Mouse (Mus musculus): ENCODE measurements around the gene Neto2. TPM values are rescaled to one million over a fixed set of nuclear protein-coding genes. Genes with fewer than 3 reads are reported as not detected.

Gene Neto2
- polyA plus RNA-seq, 1 experiment: 37.8 TPM

- WGBS: 39% methylated on average over 8 of the region's 8 CpGs
- no peak overlapping the region for H3K27ac ChIP-seq (ENCODE audit: insufficient read depth, low read length)
- H3K4me3 ChIP-seq (replicated peaks; ENCODE audit: insufficient read depth, low read depth, low read length): no peak overlapping the region
- peaks cover 6% of the 10 kb centered on the region for H3K4me1 ChIP-seq (ENCODE audit: control insufficient read depth, insufficient read depth, low read length)
- TF ChIP-seq POLR2A (IDR thresholded peaks at IDR 0.05; ENCODE audit: borderline replicate concordance, insufficient read depth, low read length): no peak
- no peak for TF ChIP-seq CTCF (IDR thresholded peaks at IDR 0.05; ENCODE audit: borderline replicate concordance, insufficient read depth, low read depth, low read length)
- peak in 1 of 2 experiments; percentile 29 for DNase-seq
- no peaks in the 10 kb centered on the region for H3K27me3 ChIP-seq (ENCODE audit: control insufficient read depth, insufficient read depth, low read length)
Observed at GRCm38 (mm10) chr8:85597413-85598191, 103.1 kb downstream of the Neto2 start.

GRCm38 (mm10) chr8:85595391-85595790 lies 105.3 kb downstream of the Neto2 start:
- no peak for DNase-seq
- peaks cover 6% of the 10 kb centered on the region for H3K4me1 ChIP-seq (ENCODE audit: control insufficient read depth, insufficient read depth, low read length)
- H3K27ac ChIP-seq (ENCODE audit: insufficient read depth, low read length): no peak overlapping the region
- WGBS: 14% methylated on average over 6 of the region's 6 CpGs
- TF ChIP-seq CTCF (IDR thresholded peaks at IDR 0.05; ENCODE audit: borderline replicate concordance, insufficient read depth, low read depth, low read length) (no peak), POLR2A (IDR thresholded peaks at IDR 0.05; ENCODE audit: borderline replicate concordance, insufficient read depth, low read length) (no peak)
- no peak overlapping the region for H3K4me3 ChIP-seq (replicated peaks; ENCODE audit: insufficient read depth, low read depth, low read length)
- no peaks in the 10 kb centered on the region for H3K27me3 ChIP-seq (ENCODE audit: control insufficient read depth, insufficient read depth, low read length)

- H3K27me3 ChIP-seq (ENCODE audit: control insufficient read depth, insufficient read depth, low read length): no peaks in the 10 kb centered on the region
- TF ChIP-seq POLR2A (IDR thresholded peaks at IDR 0.05; ENCODE audit: borderline replicate concordance, insufficient read depth, low read length) (no peak), CTCF (IDR thresholded peaks at IDR 0.05; ENCODE audit: borderline replicate concordance, insufficient read depth, low read depth, low read length) (no peak)
- H3K4me1 ChIP-seq (ENCODE audit: control insufficient read depth, insufficient read depth, low read length): peaks cover 6% of the 10 kb centered on the region
- 52% methylated on average over 3 of the region's 3 CpGs for WGBS
- H3K4me3 ChIP-seq (replicated peaks; ENCODE audit: insufficient read depth, low read depth, low read length): no peak overlapping the region
- DNase-seq: no peak
- H3K27ac ChIP-seq (ENCODE audit: insufficient read depth, low read length): no peak overlapping the region
Observed at GRCm38 (mm10) chr8:85594983-85595382, 105.7 kb downstream of the Neto2 start.

- Histone ChIP-seq H3K4me3 (replicated peaks; ENCODE audit: insufficient read depth, low read depth, low read length) (no peak overlapping the region), H3K4me1 (ENCODE audit: control insufficient read depth, insufficient read depth, low read length) (peaks cover 6% of the 10 kb centered on the region), H3K27ac (ENCODE audit: insufficient read depth, low read length) (no peak overlapping the region), H3K27me3 (ENCODE audit: control insufficient read depth, insufficient read depth, low read length) (no peaks in the 10 kb centered on the region)
- DNase-seq: no peak
- 94% methylated on average over 3 of the region's 3 CpGs for WGBS
- TF ChIP-seq CTCF (IDR thresholded peaks at IDR 0.05; ENCODE audit: borderline replicate concordance, insufficient read depth, low read depth, low read length) (no peak), POLR2A (IDR thresholded peaks at IDR 0.05; ENCODE audit: borderline replicate concordance, insufficient read depth, low read length) (no peak)
Observed at GRCm38 (mm10) chr8:85593324-85593723, 107.4 kb downstream of the Neto2 start.

DNA sequence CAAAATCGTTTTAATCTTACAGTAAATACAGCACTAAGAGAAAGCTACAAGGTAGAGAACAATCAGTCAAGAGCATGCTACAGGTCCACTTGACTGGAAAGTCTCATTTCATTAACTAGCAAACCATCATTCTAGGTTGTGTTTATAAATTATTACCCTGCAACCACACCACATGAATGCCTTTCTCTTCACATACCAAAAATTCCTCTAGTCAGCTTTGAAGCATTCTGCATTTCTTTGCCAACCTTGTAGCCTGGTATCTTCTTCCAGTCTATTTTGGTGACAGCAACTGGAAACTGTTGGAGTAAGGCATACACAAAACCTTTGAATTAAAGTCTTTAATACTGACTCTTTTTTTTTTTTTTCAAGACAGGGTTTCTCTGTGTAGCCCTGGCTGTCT lies 109.2 kb downstream of the Neto2 start:
- Histone ChIP-seq H3K27me3 (ENCODE audit: control insufficient read depth, insufficient read depth, low read length) (no peaks in the 10 kb centered on the region), H3K4me1 (ENCODE audit: control insufficient read depth, insufficient read depth, low read length) (no peaks in the 10 kb centered on the region), H3K27ac (ENCODE audit: insufficient read depth, low read length) (no peak overlapping the region), H3K4me3 (replicated peaks; ENCODE audit: insufficient read depth, low read depth, low read length) (no peak overlapping the region)
- 89% methylated on average over 1 of the region's 1 CpGs for WGBS
- no peak for DNase-seq
- no peak for TF ChIP-seq POLR2A (IDR thresholded peaks at IDR 0.05; ENCODE audit: borderline replicate concordance, insufficient read depth, low read length)
- no peak for TF ChIP-seq CTCF (IDR thresholded peaks at IDR 0.05; ENCODE audit: borderline replicate concordance, insufficient read depth, low read depth, low read length)

- Histone ChIP-seq H3K4me1 (ENCODE audit: control insufficient read depth, insufficient read depth, low read length) (no peaks in the 10 kb centered on the region), H3K27me3 (ENCODE audit: control insufficient read depth, insufficient read depth, low read length) (no peaks in the 10 kb centered on the region), H3K27ac (ENCODE audit: insufficient read depth, low read length) (no peak overlapping the region), H3K4me3 (replicated peaks; ENCODE audit: insufficient read depth, low read depth, low read length) (no peak overlapping the region)
- DNase-seq: no peak
- WGBS: 72% methylated on average over 1 of the region's 1 CpGs
- no peak for TF ChIP-seq CTCF (IDR thresholded peaks at IDR 0.05; ENCODE audit: borderline replicate concordance, insufficient read depth, low read depth, low read length)
- no peak for TF ChIP-seq POLR2A (IDR thresholded peaks at IDR 0.05; ENCODE audit: borderline replicate concordance, insufficient read depth, low read length)
Observed at GRCm38 (mm10) chr8:85590258-85590657, 110.5 kb downstream of the Neto2 start.

DNA sequence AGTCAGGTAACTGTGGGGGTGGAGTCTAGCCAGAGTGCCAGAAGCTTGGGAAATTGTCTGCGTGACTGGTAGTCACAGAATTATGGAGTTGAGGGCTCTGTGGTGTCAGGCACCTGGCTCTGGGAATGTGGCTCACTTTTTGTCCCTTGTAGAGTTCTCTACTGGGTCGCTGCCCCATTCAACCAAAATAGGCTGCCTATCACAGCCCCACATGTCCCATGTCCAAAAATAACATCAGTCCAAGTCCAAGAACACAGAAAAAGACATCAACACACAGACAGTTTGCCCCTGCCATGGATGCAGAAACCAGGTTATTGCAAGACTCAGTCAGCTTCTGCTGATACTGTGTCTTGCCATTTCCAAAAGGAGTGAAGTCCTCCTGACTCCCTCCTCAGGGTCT lies 112.1 kb downstream of the Neto2 start:
- WGBS: 85% methylated on average over 2 of the region's 2 CpGs
- H3K27ac ChIP-seq (ENCODE audit: insufficient read depth, low read length): no peak overlapping the region
- TF ChIP-seq POLR2A (IDR thresholded peaks at IDR 0.05; ENCODE audit: borderline replicate concordance, insufficient read depth, low read length) (no peak), CTCF (IDR thresholded peaks at IDR 0.05; ENCODE audit: borderline replicate concordance, insufficient read depth, low read depth, low read length) (no peak)
- H3K4me1 ChIP-seq (ENCODE audit: control insufficient read depth, insufficient read depth, low read length): no peaks in the 10 kb centered on the region
- H3K27me3 ChIP-seq (ENCODE audit: control insufficient read depth, insufficient read depth, low read length): no peaks in the 10 kb centered on the region
- no peak overlapping the region for H3K4me3 ChIP-seq (replicated peaks; ENCODE audit: insufficient read depth, low read depth, low read length)
- no peak for DNase-seq

Other genes with a start within 250 kb of the Neto2 start
- 40.5 and 41.0 TPM in 2 replicates for gene Gpt2, start 208.3 kb downstream of the Neto2 start, polyA plus RNA-seq (2012; rRNA removed)
- gene Dnaja2, start 145.6 kb downstream of the Neto2 start, polyA plus RNA-seq (2012; rRNA removed): 102 and 108 TPM in 2 replicates
- gene Itfg1, start 140.0 kb upstream of the Neto2 start, polyA plus RNA-seq (2012; rRNA removed): 85.0 and 85.1 TPM in 2 replicates
- 34.4 and 36.9 TPM in 2 replicates for gene Phkb, start 140.0 kb upstream of the Neto2 start, polyA plus RNA-seq (2012; rRNA removed)

Data from cerebellum, adult 2 months (tissue).